Mouse (Mus musculus) heart, postnatal 0 days (tissue): Measurements from ENCODE around the gene Tspan3. TPM values are rescaled to one million over a fixed set of nuclear protein-coding genes. Genes with fewer than 3 reads are reported as not detected.
A peak's percentile ranks its signal among the peaks of the same experiment; 100 is the strongest.

Experiments used
- ATAC-seq: fragments of 200-750 bp; cut with Nextera tagmentation; 2 replicates; pipeline ENCODE4 v1.8.0; 2017; ENCODE audit warnings: low read depth, moderate number of reproducible peaks, moderate library complexity; ENCODE audit not compliant: insufficient read depth
- DNase-seq: peaks from one replicate; pipeline ENCODE4 v3.0.0-alpha.2; 2016; ENCODE audit warnings: low spot score
- H3K27ac ChIP-seq: fragments of 300-500 bp; sonication (generic); 2 replicates; pipeline ENCODE4 v1.5.1; 2014; ENCODE audit warnings: low read depth, mild to moderate bottlenecking
- H3K27me3 ChIP-seq: fragments of 300-500 bp; sonication (generic); 2 replicates; pipeline ENCODE4 v1.6.1; 2014; ENCODE audit warnings: low read length, mixed read lengths; ENCODE audit not compliant: control insufficient read depth, insufficient read depth
- H3K36me3 ChIP-seq: fragments of 300-500 bp; sonication (generic); replicated peaks from 2 replicates; pipeline ENCODE4 v1.6.1; 2014; ENCODE audit warnings: low read length, mixed read lengths; ENCODE audit not compliant: control insufficient read depth, insufficient read depth
- H3K4me1 ChIP-seq: fragments of 300-500 bp; sonication (generic); 2 replicates; pipeline ENCODE4 v1.6.1; 2014; ENCODE audit warnings: antibody characterized with exemption; ENCODE audit not compliant: control insufficient read depth, insufficient read depth
- H3K4me2 ChIP-seq: fragments of 300-500 bp; sonication (generic); 2 replicates; pipeline ENCODE4 v1.6.1; 2014; ENCODE audit warnings: low read depth, mild to moderate bottlenecking, low read length, moderate library complexity
- H3K4me3 ChIP-seq: fragments of 300-500 bp; sonication (generic); 2 replicates; pipeline ENCODE4 v1.5.1; 2014; ENCODE audit warnings: low read depth, low read length
- H3K9ac ChIP-seq: fragments of 300-500 bp; sonication (generic); replicated peaks from 2 replicates; pipeline ENCODE4 v1.6.1; 2014; ENCODE audit warnings: low read depth, low read length, mixed read lengths
- H3K9me3 ChIP-seq: fragments of 300-500 bp; sonication (generic); replicated peaks from 2 replicates; pipeline ENCODE4 v1.6.1; 2016; ENCODE audit warnings: low read length; ENCODE audit not compliant: control insufficient read depth
- CTCF ChIP-seq: IDR thresholded peaks from 2 replicates; pipeline ENCODE4 v1.5.1; 2016; ENCODE audit warnings: antibody characterized with exemption, control low read depth, low read depth
- EP300 ChIP-seq: IDR thresholded peaks from 2 replicates; pipeline ENCODE4 v1.6.1; 2016; ENCODE audit warnings: antibody characterized with exemption, low read depth
- WGBS: fragments of 180-500 bp; shearing (Covaris S2); extraction: QIAGEN DNeasy Blood & Tissue Kit; methylation state at CpG from one replicate; pipeline ENCODE4 v1.1.7; 2014; 5-methylcytosine and 5-hydroxymethylcytosine counted together
- polyA plus RNA-seq: library from polyadenylated mRNA; unstranded; fragments of >200 nt; fragmentation: Nextera tagmentation; extraction: Ambion mirVana; gene quantifications from 2 replicates; pipeline ENCODE4 v1.2.1, GENCODE M21; 2015
- total RNA-seq: library from RNA; depleted of rRNA; stranded (reverse); fragments of >200 nt; gene quantifications from 2 replicates; pipeline ENCODE4 v1.2.3, GENCODE M21; 2014; ENCODE audit warnings: low replicate concordance; rRNA removed

Gene Tspan3
- total and polyA plus RNA-seq, 2 experiments from 2014 or later: 402 to 461 TPM

- no peak overlapping the region for H3K4me2 ChIP-seq
- no peaks in the 10 kb centered on the region for H3K9me3 ChIP-seq
- no peaks in the 10 kb centered on the region for H3K4me1 ChIP-seq
- WGBS: 63% methylated on average over 4 of the region's 4 CpGs
- H3K36me3 ChIP-seq: no peaks in the 10 kb centered on the region
- DNase-seq (no peak), ATAC-seq (no peak)
- TF ChIP-seq CTCF (no peak), EP300 (no peak)
- H3K4me3 ChIP-seq: no peak overlapping the region
- H3K27me3 ChIP-seq: no peaks in the 10 kb centered on the region
- no peak overlapping the region for H3K27ac ChIP-seq
- H3K9ac ChIP-seq: no peak overlapping the region
These were observed 67.5 kb downstream of the Tspan3 start for GRCm38 (mm10) chr9:56097584-56098298.

- H3K4me2 ChIP-seq: no peak overlapping the region; the same call in 1 of the 2 replicates
- no peaks in the 10 kb centered on the region for H3K9me3 ChIP-seq
- no peak overlapping the region for H3K9ac ChIP-seq
- 58% methylated on average over 2 of the region's 2 CpGs for WGBS
- no peaks in the 10 kb centered on the region for H3K36me3 ChIP-seq
- no peaks in the 10 kb centered on the region for H3K27me3 ChIP-seq
- H3K4me3 ChIP-seq: no peak overlapping the region
- TF ChIP-seq CTCF: no peak
- TF ChIP-seq EP300: no peak
- DNase-seq (no peak), ATAC-seq (no peak)
- 0 out of 2 replicates have a peak, but pooled peaks cover 15% of the 10 kb centered on the region for H3K4me1 ChIP-seq
- H3K27ac ChIP-seq: no peak overlapping the region
These were observed 73.2 kb downstream of the Tspan3 start for GRCm38 (mm10) chr9:56092102-56092501.

- Histone ChIP-seq H3K4me2 (peak overlapping the region; percentile 39; the same call in 1 of the 2 replicates), H3K9ac (peak overlapping the region; percentile 40), H3K9me3 (no peaks in the 10 kb centered on the region), H3K27ac (peak overlapping the region; percentile 72), H3K4me1 (0 out of 2 replicates have a peak, but pooled peaks cover 15% of the 10 kb centered on the region), H3K27me3 (no peaks in the 10 kb centered on the region), H3K36me3 (no peaks in the 10 kb centered on the region), H3K4me3 (peak overlapping the region; percentile 25; the same call in 1 of the 2 replicates)
- no peak for ATAC-seq
- DNase-seq: no peak
- TF ChIP-seq CTCF (no peak), EP300 (no peak)
- 70% methylated on average over 5 of the region's 5 CpGs for WGBS
These were observed 74.6 kb downstream of the Tspan3 start for GRCm38 (mm10) chr9:56090546-56091225.

- H3K27ac ChIP-seq: peak within 1 kb of the TSS; percentile 72
- H3K4me3 ChIP-seq: peak within 1 kb of the TSS; percentile 25
These were observed 75.3 kb downstream of the Tspan3 start, which contains the start of gene Pstpip1 for GRCm38 (mm10) chr9:56089778-56090520. TSS of gene Pstpip1 (plus strand) at chr9:56089962.

GRCm38 (mm10) chr9:56086524-56086923, 78.8 kb downstream of the Tspan3 start:
- DNase-seq (no peak), ATAC-seq (no peak)
- no peak overlapping the region for H3K27ac ChIP-seq
- TF ChIP-seq EP300 (no peak), CTCF (no peak)
- no peaks in the 10 kb centered on the region for H3K9me3 ChIP-seq
- H3K36me3 ChIP-seq: no peaks in the 10 kb centered on the region
- 0 out of 2 replicates have a peak, but pooled peaks cover 15% of the 10 kb centered on the region for H3K4me1 ChIP-seq
- H3K4me2 ChIP-seq: no peak overlapping the region
- no peaks in the 10 kb centered on the region for H3K27me3 ChIP-seq
- 85% methylated on average over 5 of the region's 5 CpGs for WGBS
- H3K4me3 ChIP-seq: no peak overlapping the region
- H3K9ac ChIP-seq: no peak overlapping the region

More at GRCm38 (mm10) chr9:56089778-56090520, 75.3 kb downstream of the Tspan3 start, which contains the start of gene Pstpip1:
- no peaks in the 10 kb centered on the region for H3K27me3 ChIP-seq
- 0 out of 2 replicates have a peak, but pooled peaks cover 15% of the 10 kb centered on the region for H3K4me1 ChIP-seq
- TF ChIP-seq EP300: no peak
- peak within 1 kb of the TSS; percentile 39 for H3K4me2 ChIP-seq
- H3K36me3 ChIP-seq: no peaks in the 10 kb centered on the region
- ATAC-seq (peak; percentile 92), DNase-seq (peak; percentile 82)
- WGBS: 18% methylated on average over 22 of the region's 22 CpGs
- no peaks in the 10 kb centered on the region for H3K9me3 ChIP-seq
- peak within 1 kb of the TSS; percentile 40 for H3K9ac ChIP-seq

Other genes starting within 250 kb of the Tspan3 start
- 6.5 and 8.7 TPM in 2 replicates for gene Scaper, start 227.4 kb downstream of the Tspan3 start, total RNA-seq
- gene Scaper, start 227.4 kb downstream of the Tspan3 start, polyA plus RNA-seq: 8.3 and 8.9 TPM in 2 replicates
- not detected in 2 replicates for gene 4930563M21Rik, start 154.9 kb downstream of the Tspan3 start, total RNA-seq
- not detected in 2 replicates for gene 4930563M21Rik, start 154.9 kb downstream of the Tspan3 start, polyA plus RNA-seq
- gene Rcn2, start 123.6 kb downstream of the Tspan3 start, total RNA-seq: 37.9 and 42.6 TPM in 2 replicates
- gene Rcn2, start 123.6 kb downstream of the Tspan3 start, polyA plus RNA-seq: 88.6 and 91.7 TPM in 2 replicates
- gene Pstpip1, start 75.5 kb downstream of the Tspan3 start, total RNA-seq: 2.9 and 3.5 TPM in 2 replicates
- 1.1 and 1.4 TPM in 2 replicates for gene Pstpip1, start 75.5 kb downstream of the Tspan3 start, polyA plus RNA-seq